Mouse (Mus musculus): ENCODE data around the gene Inpp5d.

Inpp5d gene

GRCm38 (mm10) chr1:87620211-87620668 lies at the start of gene Inpp5d:
Gene Inpp5d, plus strand, starts transcription at chr1:87620312.
- in situ Hi-C loops (cut with MboI, MseI), result loop anchor here (10.0 kb wide), 1 partner anchor 1175 kb away; no protein-coding TSS in a partner anchor

- in situ Hi-C loops (cut with MboI, MseI), result no loop called here
Observed at GRCm38 (mm10) chr1:87573261-87573660, 46.9 kb upstream of the Inpp5d start.

DNA sequence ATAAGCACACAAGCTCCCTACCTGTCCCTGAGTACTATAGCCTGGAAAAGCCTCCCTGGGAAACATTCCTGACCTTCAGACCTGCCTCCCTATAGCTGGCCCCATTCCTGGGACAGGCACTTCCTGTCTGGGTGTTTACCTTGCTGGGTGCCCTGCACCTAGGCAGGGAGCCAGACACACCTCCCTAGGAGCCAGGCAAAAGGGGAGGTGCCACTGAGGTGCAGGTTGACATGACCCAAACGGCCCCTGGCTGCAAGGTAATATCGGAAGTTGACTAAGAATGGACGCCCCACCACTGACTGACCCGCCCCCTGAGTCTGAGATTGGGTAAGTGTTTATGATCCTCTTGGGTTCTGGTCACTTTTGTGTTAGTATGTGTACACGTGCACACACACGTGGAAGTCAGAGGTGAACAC lies 46.3 kb upstream of the Inpp5d start, which contains the start of gene Ngef:
Gene Ngef (minus strand): TSS at position 71 of the 416 bp plus-strand sequence.
- in situ Hi-C loops (cut with MboI, MseI), result no loop called here

DNA sequence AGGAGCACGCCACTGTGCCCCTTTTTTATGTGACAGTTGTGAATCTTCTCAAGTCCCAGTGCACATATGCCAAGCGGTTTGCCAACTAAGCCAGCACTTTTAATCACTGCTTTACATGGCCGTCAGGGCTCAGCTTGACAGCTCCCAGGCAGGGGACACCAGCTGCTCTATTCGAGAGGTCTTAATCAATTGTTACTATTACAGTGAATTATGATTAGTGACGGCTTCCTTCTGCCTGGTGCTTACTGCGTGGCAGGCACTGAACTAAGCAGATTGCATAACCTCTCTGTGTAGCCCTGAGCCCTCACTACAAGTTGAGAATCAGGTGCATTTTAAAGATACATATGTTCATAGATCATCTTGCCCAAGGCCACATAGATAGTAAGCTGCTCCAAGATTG lies 45.8 kb upstream of the Inpp5d start:
- in situ Hi-C loops (cut with MboI, MseI), result no loop called here

- in situ Hi-C loops (cut with MboI, MseI), result no loop called here
Observed at GRCm38 (mm10) chr1:87574785-87575184, 45.3 kb upstream of the Inpp5d start.

DNA sequence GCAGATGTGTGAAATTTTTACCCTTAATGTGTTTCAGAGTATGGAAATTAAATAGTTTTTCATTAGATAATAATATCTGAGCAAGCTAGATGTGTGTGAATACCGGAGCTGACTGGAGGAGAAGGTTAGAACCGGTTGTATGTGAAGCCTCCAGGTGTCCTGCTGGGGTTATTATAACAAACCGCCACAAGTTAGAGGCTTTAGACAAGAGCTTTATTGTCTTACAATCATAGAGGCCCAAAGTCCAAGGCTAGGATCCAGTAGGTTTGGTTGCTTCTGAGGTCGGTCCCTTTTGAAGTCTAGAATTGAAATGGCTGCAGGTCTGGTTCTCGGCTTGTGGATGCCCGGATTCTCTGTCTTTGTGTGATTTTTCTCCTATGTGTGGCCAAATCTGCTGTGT lies 41.1 kb upstream of the Inpp5d start:
- in situ Hi-C loops (cut with MboI, MseI), result no loop called here

GRCm38 (mm10) chr1:87580824-87581223 lies 39.3 kb upstream of the Inpp5d start:
- in situ Hi-C loops (cut with MboI, MseI), result no loop called here

DNA sequence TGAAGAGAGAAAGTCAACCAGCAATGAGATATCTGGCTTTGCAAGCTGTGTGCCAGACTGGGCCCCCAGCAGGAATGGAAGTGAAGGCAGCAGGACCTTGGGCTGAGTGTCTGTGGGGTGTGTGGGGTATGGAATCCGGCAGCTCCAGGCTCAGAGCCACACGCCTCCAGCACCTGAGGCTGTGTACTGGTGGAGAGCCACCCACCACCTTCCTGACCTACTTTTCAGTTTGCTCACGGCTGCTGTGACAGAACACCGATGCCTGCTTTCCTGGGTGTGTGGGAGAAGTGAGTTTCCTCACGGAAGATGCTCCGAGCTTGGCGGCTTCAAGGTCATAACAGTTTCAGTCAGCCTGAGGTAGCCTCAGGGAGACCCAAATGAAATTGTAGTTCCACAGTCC lies 30.9 kb upstream of the Inpp5d start:
- in situ Hi-C loops (cut with MboI, MseI), result loop anchor here (5.0 kb wide), 1 partner anchor 758 kb away; no protein-coding TSS in a partner anchor

GRCm38 (mm10) chr1:87589980-87590379 lies 30.1 kb upstream of the Inpp5d start:
- in situ Hi-C loops (cut with MboI, MseI), result loop anchor here (5.0 kb wide), 1 partner anchor 757 kb away; no protein-coding TSS in a partner anchor

GRCm38 (mm10) chr1:87594261-87594660 lies 25.9 kb upstream of the Inpp5d start:
- in situ Hi-C loops (cut with MboI, MseI), result no loop called here

- in situ Hi-C loops (cut with MboI, MseI), result no loop called here
Observed at GRCm38 (mm10) chr1:87594671-87595070, 25.4 kb upstream of the Inpp5d start.

- in situ Hi-C loops (cut with MboI, MseI), result no loop called here
Observed at GRCm38 (mm10) chr1:87600533-87600932, 19.6 kb upstream of the Inpp5d start.

DNA sequence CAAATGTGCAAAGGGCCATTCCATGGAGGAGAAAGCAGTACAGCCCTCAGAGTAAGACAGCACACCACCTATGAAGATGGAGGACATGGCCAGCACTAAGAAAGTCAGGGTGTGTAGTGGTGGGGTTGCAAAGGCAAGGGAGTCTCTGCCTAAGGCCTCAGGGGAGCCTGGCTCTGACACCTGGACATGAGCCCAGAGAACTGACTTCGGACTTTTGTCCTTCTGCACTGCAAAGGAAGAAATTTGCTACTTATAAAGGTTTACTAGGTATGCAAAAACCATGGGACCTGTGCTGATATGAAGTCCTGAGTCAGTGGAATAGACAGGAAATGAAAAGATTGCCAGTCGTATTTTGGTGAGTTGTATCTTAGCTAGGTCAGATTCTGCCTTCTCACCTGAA lies 18.3 kb upstream of the Inpp5d start:
- in situ Hi-C loops (cut with MboI, MseI), result no loop called here

DNA sequence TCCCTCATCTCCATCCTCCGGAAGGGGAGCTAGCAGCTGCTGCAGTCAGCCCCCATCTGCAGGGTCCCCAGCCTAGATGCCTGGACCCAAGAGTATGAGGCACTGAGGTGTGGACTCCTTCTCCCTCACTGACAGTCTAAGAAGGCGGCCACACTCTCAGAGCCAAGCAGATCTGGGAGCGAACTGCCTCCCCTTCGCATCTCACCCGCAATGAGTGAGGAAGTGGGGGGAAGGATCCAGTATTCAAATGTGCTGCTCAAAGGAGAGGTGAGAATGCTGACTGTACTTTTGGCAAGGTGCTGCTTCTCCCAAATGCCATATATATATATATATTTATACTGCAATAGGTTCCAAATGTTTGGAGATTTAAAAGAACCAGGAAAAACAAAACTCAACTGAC lies 16.7 kb upstream of the Inpp5d start:
- in situ Hi-C loops (cut with MboI, MseI), result no loop called here

GRCm38 (mm10) chr1:87605296-87605695 lies 14.8 kb upstream of the Inpp5d start:
- in situ Hi-C loops (cut with MboI, MseI), result no loop called here

GRCm38 (mm10) chr1:87607385-87608091 lies 12.6 kb upstream of the Inpp5d start:
- in situ Hi-C loops (cut with MboI, MseI), result no loop called here

DNA sequence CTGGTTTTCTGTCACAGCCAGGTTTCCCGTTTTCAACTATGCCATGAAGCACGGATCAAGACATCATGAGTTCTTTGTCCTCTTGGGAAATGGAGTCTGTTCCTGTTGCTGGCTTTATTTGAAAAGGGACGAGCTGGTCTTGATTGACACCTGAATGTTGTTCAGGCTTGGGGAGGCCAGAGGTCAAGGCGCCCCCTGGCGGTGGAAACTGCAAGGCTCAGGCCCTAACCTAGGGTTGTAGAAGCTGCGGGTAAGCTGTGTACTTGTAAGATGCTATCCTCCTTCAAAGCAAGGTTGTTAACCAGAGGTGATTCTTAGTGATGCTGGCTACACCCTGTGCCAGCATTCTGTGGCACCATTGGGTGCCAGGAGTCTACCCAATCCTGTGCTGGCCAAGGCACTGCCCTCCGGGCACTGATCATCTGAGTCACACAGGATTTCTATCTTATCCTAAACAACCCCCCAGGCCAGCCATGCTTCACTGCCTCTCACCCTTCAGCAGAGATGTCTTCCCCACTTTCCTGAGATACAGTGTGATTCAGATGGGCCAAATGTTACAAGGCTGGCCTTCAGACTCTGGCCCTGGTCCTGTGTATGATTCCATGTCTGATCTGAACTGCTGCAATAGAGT lies 11.6 kb upstream of the Inpp5d start:
- in situ Hi-C loops (cut with MboI, MseI), result no loop called here

DNA sequence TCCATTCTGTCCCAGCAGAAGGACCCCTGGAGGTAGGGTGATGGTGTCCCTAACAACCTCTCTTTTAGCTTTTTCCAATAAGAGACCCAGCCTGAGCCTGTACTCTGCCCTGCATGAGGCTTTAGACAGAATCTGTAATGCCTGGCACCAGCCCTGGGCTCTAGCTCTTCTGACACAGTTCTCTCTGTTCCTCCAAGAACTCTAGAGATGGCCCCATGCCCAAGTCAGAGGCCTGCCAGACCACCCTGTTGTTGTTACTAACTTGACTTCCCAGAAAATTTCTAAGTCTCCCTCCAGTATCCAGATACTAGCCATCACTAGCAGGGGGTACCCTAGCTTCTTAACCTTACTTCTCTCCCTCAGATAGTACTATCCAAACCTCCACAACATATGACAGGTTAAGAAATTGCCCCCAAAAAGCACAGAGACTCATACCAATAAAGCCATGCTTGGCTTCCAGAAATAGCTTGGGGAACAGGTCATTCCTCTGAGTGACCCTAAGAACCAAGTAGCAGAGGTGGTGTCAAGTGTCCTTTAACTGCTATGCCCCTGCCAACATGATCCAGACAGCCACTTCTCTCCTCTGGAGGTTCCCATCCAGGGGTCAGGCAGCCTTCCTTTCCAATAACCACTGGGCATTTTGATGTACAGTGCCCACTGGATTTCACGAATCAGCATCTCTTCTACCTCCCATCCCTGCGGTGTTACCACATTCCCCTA lies 5.4 kb upstream of the Inpp5d start:
- in situ Hi-C loops (cut with MboI, MseI), result no loop called here

DNA sequence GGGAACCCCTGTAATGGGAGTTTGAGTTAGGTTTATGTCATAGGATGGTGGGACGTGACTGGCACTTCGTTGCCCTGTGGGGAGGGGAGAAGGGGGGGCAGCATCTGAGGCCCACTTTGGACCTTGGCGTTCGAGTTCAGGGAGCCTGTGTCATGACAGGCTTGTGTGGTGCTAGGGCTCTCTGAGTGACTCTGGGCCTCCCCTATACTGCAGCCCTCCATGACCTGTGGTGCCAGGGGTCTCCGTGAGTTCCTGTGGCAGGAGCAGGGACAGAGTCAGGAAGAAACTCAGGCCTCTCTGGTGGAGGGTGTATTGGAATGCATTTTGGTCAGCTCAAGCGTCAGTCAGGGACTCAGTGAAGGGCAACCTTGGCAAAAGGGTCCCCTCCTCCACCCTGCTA lies 581 bp downstream of the Inpp5d start:
- in situ Hi-C loops (cut with MboI, MseI), result loop anchor here (10.0 kb wide), 1 partner anchor 1176 kb away; no protein-coding TSS in a partner anchor

- in situ Hi-C loops (cut with MboI, MseI), result loop anchor here (10.0 kb wide), 1 partner anchor 1177 kb away; no protein-coding TSS in a partner anchor
Observed at GRCm38 (mm10) chr1:87621146-87621857, 1.2 kb downstream of the Inpp5d start.

DNA sequence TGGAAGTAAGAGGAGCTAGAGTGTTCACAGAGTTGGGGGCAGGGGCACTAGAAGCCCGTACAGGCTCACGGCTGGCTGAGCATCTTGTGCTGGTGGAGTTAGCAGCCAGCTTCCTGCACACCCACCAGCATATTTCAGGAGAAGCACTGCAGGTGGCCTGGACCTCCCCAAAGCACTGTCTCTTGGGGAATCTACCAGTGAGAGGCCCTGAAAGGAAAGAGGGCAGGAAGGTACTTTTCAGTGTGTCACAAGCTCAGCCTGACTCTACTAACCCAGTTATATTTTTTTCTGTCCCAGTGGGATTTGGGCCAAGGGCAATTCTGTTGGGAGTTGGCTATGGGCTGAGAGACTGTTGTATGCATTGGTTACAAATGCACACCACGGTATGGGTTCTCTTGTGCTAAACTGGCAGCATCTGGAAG lies 1.8 kb downstream of the Inpp5d start:
- in situ Hi-C loops (cut with MboI, MseI), result loop anchor here (10.0 kb wide), 1 partner anchor 1177 kb away; no protein-coding TSS in a partner anchor

Measured in T-helper 1 cell (primary cell).